Mouse (Mus musculus): ENCODE data around the gene Prrc2a. TPM values are rescaled to one million over a fixed set of nuclear protein-coding genes. Genes with fewer than 3 reads are reported as not detected.

Prrc2a gene
- total RNA-seq, 2 experiments from 2014 or later: 135 to 143 TPM

GRCm38 (mm10) chr17:35192924-35193323 is 28.2 kb upstream of the Prrc2a start:
- intact Hi-C loops (cut with DNase I): no loop called here
- DNase-seq (ENCODE audit: low spot score): no peak

GRCm38 (mm10) chr17:35191723-35192122 is 27.0 kb upstream of the Prrc2a start:
- intact Hi-C loops (cut with DNase I): no loop called here
- no peak for DNase-seq (ENCODE audit: low spot score)

GRCm38 (mm10) chr17:35190096-35190495 is 25.4 kb upstream of the Prrc2a start:
- no peak for DNase-seq (ENCODE audit: low spot score)
- intact Hi-C loops (cut with DNase I): no loop called here

GRCm38 (mm10) chr17:35189186-35189585 is 24.5 kb upstream of the Prrc2a start:
- intact Hi-C loops (cut with DNase I): no loop called here
- no peak for DNase-seq (ENCODE audit: low spot score)

- intact Hi-C loops (cut with DNase I): no loop called here
- no peak for DNase-seq (ENCODE audit: low spot score)
Measured at GRCm38 (mm10) chr17:35187959-35188610, 23.4 kb upstream of the Prrc2a start, which contains the start of gene Lst1. Lst1 (minus strand) TSS chr17:35188439.

- intact Hi-C loops (cut with DNase I): no loop called here
- no peak for DNase-seq (ENCODE audit: low spot score)
Measured at GRCm38 (mm10) chr17:35187345-35187744, 22.6 kb upstream of the Prrc2a start.

GRCm38 (mm10) chr17:35186681-35187080 is 22.0 kb upstream of the Prrc2a start:
- intact Hi-C loops (cut with DNase I): no loop called here
- DNase-seq (ENCODE audit: low spot score): no peak

GRCm38 (mm10) chr17:35185639-35186611 is 21.2 kb upstream of the Prrc2a start:
- intact Hi-C loops (cut with DNase I): no loop called here
- DNase-seq (ENCODE audit: low spot score): peak; percentile 56

- no peak for DNase-seq (ENCODE audit: low spot score)
Measured at GRCm38 (mm10) chr17:35180093-35180492, 15.4 kb upstream of the Prrc2a start.

GRCm38 (mm10) chr17:35178528-35178927 is 13.8 kb upstream of the Prrc2a start:
- intact Hi-C loops (cut with DNase I): loop anchor here (1.0 to 2.0 kb wide), 2 partner anchors 16 to 54 kb away; partner anchors contain the start of gene Ltb
- DNase-seq (ENCODE audit: low spot score): peak; percentile 50

More at GRCm38 (mm10) chr17:35180093-35180492, 15.4 kb upstream of the Prrc2a start:
- intact Hi-C loops (cut with DNase I): no loop called here

- DNase-seq (ENCODE audit: low spot score): no peak
- intact Hi-C loops (cut with DNase I): no loop called here
Measured at GRCm38 (mm10) chr17:35175968-35176367, 11.3 kb upstream of the Prrc2a start, which contains the start of gene Aif1. Aif1 (minus strand) TSS chr17:35176068.

GRCm38 (mm10) chr17:35175382-35175781 is 10.7 kb upstream of the Prrc2a start:
- no peak for DNase-seq (ENCODE audit: low spot score)
- intact Hi-C loops (cut with DNase I): no loop called here

- DNase-seq (ENCODE audit: low spot score): no peak
- intact Hi-C loops (cut with DNase I): no loop called here
Measured at GRCm38 (mm10) chr17:35174201-35174977, 9.7 kb upstream of the Prrc2a start.

GRCm38 (mm10) chr17:35173329-35173728 is 8.6 kb upstream of the Prrc2a start:
- intact Hi-C loops (cut with DNase I): no loop called here
- DNase-seq (ENCODE audit: low spot score): no peak

GRCm38 (mm10) chr17:35172445-35173234 is 7.9 kb upstream of the Prrc2a start:
- DNase-seq (ENCODE audit: low spot score): no peak
- intact Hi-C loops (cut with DNase I): no loop called here

GRCm38 (mm10) chr17:35168541-35169207 is 4.0 kb upstream of the Prrc2a start:
- intact Hi-C loops (cut with DNase I): loop anchor here (1.0 to 10.0 kb wide), 2 partner anchors 64 to 964 kb away; partner anchors contain the start of gene Tap2
- no peak for DNase-seq (ENCODE audit: low spot score)

- no peak for DNase-seq (ENCODE audit: low spot score)
- intact Hi-C loops (cut with DNase I): loop anchor here (10.0 kb wide), 1 partner anchor 963 kb away; the partner anchor contains the start of gene Tap2
Measured at GRCm38 (mm10) chr17:35167794-35168193, 3.1 kb upstream of the Prrc2a start.

GRCm38 (mm10) chr17:35166352-35167035 is 1.8 kb upstream of the Prrc2a start:
- no peak for DNase-seq (ENCODE audit: low spot score)
- intact Hi-C loops (cut with DNase I): loop anchor here (10.0 kb wide), 1 partner anchor 962 kb away; the partner anchor contains the start of gene Tap2

All from heart, postnatal 25 days (tissue).